Mouse (Mus musculus) CD8-positive naive resting alpha-beta T cell, adult 2 months (primary cell): Measurements from ENCODE around the gene BC024978.
A peak's percentile ranks its signal among the peaks of the same experiment; 100 is the strongest.

ENCODE experiments used
- DNase-seq, 2 experiments: peaks; one replicate each; pipeline ENCODE4 v3.0.0; 2022; ENCODE audit warnings: low read depth in 2 of 2, low spot score in 2 of 2

Gene BC024978

GRCm38 (mm10) chr7:27195681-27196611 is at the start of gene BC024978, which contains the start of gene Snrpa:
TSS of gene BC024978 (plus strand) at chr7:27195781.
TSS of gene Snrpa (minus strand) at chr7:27196271.
- peak; percentile 92 to 93 for DNase-seq

DNA sequence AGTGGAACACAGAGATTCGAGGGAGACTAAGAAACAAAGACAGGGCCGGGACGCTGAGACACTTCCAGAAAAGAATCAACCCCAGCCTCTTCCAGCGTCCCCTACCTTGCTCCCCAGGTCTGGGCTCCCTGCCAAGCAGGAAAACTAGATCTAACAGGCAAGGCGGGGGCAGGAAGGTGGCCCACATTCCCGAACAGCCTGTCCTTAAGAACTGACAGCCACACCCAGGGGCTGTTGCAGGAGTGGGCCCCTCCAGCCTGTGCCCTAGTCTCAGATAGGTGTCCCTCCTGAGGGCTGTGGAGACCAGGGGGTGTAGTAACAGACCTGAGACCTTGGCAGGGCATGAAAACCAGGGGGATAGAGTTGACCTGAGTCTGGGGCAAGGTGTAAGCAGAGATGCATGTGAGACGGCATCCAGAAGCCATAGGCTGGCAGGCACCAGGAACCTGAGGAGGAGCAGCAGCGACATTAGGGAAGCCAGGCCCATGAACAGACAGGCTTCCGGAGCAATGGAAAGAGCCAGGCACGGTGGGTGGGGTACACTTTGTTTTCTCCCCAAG is 42.3 kb upstream of the BC024978 start, which contains the start of gene Cyp2t4:
TSS of gene Cyp2t4 (plus strand) at position 510 of the 560 bp plus-strand sequence.
- DNase-seq = no peak

- DNase-seq = no peak
Observed at GRCm38 (mm10) chr7:27156005-27156404, 39.6 kb upstream of the BC024978 start.

DNA sequence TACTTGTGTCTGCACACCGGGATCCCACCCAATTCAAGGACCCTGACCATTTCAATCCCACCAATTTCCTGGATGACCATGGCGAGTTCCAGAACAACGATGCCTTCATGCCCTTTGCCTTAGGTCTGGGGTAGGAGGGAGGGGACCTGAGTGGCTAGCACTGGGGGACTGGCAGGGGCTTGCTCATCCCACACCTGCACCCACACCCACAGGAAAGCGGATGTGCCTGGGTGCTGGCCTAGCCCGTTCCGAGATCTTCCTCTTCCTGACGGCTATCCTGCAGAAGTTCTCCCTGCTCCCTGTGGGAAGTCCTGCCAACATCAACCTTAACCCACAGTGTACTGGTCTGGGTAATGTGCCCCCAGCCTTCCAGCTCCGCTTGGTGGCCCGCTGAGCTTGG is 37.4 kb upstream of the BC024978 start:
- DNase-seq = no peak

GRCm38 (mm10) chr7:27159256-27159655 is 36.3 kb upstream of the BC024978 start:
- no peak for DNase-seq

DNA sequence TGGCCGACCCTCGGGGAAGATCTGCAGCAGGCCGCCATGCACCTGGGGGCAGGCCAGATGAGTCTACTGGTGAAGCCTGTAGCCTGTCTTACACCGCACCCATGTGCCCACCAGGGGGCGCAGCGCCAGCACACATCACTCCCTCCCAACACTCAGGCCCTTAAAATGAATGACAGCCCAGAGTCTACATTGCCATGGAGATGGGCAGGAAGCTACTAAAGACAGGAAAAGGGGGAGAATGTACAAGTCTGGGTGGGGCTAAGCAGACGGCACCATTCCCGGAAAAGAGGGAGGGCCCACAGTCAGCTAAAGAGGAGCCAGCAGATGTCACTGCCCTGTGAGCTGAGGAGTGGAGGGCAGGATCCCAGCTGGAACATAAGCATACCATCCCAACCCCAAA is 35.7 kb upstream of the BC024978 start:
- DNase-seq = peak; percentile 87

DNA sequence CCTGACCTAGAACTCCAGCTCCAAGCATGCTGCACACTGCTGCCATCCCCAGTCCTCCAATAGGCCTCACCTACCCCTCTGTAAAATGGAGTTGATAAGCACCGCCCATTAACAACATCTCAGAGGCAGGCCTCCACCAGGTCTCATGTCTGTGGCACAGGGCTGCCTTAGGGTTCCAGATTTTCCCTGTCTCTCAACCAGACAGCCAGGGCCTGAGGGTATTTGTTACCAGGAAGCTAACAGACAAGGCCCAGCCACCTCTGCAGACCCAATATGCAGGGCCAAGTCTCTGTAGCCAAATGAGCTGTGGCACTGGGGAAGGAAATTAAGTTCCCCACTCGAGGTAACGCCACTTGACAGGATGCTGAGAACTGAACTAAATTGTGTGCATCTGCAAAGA is 34.7 kb upstream of the BC024978 start:
- no peak for DNase-seq

DNA sequence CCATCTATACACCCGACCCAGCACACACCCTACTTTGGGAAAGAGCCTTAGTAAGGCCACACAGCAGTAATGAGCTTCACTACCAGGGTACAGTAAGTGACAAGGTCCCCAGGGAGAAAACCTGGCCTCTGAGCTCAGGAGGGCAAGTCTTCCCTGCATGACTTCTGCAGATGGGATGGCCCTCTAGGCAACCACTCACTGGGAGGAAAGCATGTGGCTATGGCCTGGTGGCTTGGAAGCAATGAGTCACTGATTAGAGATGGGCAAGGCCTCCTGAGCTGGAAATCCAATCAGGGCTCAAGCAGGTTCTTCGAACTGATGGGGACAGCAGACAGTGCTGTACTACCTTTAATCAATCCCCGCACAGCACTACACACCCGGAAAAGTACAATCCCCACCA is 33.8 kb upstream of the BC024978 start:
- DNase-seq = no peak

DNA sequence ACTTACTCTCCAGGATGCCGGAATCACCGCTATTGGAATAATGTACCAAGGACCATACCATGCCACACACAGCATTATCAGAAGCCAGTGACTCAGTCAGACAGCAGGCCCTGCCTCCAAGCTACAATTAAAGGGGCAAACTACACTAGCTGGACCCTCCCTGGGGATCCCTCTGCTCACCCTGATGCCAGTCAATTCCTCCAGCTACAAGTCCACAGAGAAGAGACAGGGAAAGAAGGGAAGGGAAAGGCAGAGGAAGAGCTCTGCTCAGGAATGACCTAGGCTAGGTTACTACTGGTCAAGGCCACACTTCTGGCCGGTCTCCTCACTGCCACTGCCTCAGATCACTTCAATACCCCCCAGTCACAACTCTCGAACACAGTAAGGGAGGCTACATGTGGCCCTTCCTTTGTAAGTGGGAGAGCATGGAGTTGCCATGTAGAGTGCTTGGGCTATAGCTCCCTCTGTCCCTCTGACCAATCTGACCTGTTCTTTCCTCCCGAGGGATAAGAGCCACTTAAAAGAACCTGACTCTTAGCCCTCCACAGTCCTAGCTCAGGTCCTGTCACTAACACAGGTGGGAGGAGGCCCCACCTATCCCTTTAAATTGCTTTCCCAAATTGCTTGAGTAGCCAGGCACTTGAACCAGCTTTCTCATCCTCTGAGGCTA is 32.7 kb upstream of the BC024978 start:
- DNase-seq = no peak

GRCm38 (mm10) chr7:27163450-27163805 is 32.2 kb upstream of the BC024978 start:
- no peak for DNase-seq

GRCm38 (mm10) chr7:27164112-27164947 is 31.3 kb upstream of the BC024978 start:
- no peak for DNase-seq

- DNase-seq = no peak
Observed at GRCm38 (mm10) chr7:27165007-27165655, 30.4 kb upstream of the BC024978 start.

- DNase-seq = no peak
Observed at GRCm38 (mm10) chr7:27165696-27166095, 29.9 kb upstream of the BC024978 start.

DNA sequence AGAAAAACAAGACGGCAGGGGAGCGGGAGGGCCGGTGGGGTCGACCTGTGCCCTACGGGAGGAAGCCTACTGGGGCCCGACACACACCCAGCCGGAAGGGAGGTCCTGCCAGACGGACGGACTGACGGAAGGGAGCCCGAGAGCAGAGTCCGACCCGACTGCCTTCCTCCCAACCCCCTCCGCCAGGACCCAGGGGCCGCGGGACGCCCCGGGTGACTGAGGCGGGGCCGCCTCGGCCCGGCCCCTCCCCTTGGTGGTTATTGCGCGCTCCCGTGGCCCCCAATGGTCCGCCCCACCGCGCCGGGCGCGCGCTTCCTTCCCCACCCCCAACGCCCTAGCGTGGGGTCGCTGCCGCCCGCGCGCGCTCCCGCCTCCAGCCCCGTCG is 29.4 kb upstream of the BC024978 start:
- DNase-seq = peak; percentile 67 to 75

- DNase-seq = peak; percentile 92 to 95
Observed at GRCm38 (mm10) chr7:27166614-27167474, 28.7 kb upstream of the BC024978 start, which contains the start of gene Egln2. TSS of gene Egln2 (minus strand) at chr7:27166802.

- DNase-seq = no peak
Observed at GRCm38 (mm10) chr7:27167475-27168094, 28.0 kb upstream of the BC024978 start.

GRCm38 (mm10) chr7:27168371-27168770 is 27.2 kb upstream of the BC024978 start:
- no peak for DNase-seq

DNA sequence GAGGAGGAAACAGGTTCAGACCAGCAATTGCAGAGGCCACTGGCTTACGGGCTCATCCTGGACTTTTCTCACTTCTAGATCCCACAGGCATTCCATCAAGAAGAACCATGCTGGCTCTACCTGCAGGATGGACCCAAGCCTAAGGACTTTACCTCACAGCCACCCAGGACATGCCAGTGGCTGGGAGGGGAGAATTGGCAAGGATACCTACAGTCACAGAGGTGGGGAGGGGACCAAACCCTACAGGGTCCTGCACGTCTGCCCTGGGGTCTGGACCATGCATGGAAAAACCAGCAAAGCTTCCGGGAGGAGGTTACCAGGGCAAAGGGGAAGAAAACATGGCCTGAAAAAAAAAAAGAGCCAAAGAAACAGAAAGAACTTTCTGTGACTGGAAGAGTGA is 24.6 kb upstream of the BC024978 start:
- no peak for DNase-seq

DNA sequence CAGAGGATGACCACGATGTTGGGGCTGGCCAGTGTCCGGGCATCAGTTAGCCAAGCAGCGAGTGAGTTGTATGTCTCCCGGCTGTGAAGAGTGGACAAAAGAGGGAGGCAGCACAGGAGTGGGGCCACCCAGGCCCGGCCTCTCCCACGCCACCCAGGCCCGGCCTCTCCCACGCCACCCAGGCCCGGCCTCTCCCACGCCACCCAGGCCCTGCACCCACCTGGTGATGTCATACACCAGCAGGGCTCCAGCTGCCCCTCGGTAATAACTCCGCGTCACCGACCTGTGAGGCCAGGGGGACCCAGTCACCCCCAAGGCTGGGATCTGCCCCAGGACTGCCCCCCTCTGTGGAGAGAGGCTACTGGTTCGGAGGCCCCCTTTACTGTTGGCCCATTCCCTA is 21.1 kb upstream of the BC024978 start:
- DNase-seq = no peak
